Mouse (Mus musculus): ENCODE data around the gene Shank3. TPM values are rescaled to one million over a fixed set of nuclear protein-coding genes. Genes with fewer than 3 reads are reported as not detected.

The Shank3 gene
- polyA plus RNA-seq, 1 experiment from 2014 or later: not detected

- Histone ChIP-seq H3K27ac (no peak overlapping the region), H3K4me3 (ENCODE audit: inconsistent target) (no peak overlapping the region), H3K79me2 (ENCODE audit: inconsistent target) (no peaks in the 10 kb centered on the region), H3K36me3 (ENCODE audit: inconsistent target) (no peaks in the 10 kb centered on the region)
- WGBS (ENCODE audit: missing documents): 94% methylated on average over 32 of the region's 58 CpGs
Observed at GRCm38 (mm10) chr15:89547824-89548601, 48.6 kb downstream of the Shank3 start.

- no peaks in the 10 kb centered on the region for H3K36me3 ChIP-seq (ENCODE audit: inconsistent target)
- no peak overlapping the region for H3K27ac ChIP-seq
- H3K79me2 ChIP-seq (ENCODE audit: inconsistent target): no peaks in the 10 kb centered on the region
- H3K4me3 ChIP-seq (ENCODE audit: inconsistent target): no peak overlapping the region
- WGBS (ENCODE audit: missing documents): 91% methylated on average over 11 of the region's 11 CpGs
Observed at GRCm38 (mm10) chr15:89548837-89549236, 49.4 kb downstream of the Shank3 start.

DNA sequence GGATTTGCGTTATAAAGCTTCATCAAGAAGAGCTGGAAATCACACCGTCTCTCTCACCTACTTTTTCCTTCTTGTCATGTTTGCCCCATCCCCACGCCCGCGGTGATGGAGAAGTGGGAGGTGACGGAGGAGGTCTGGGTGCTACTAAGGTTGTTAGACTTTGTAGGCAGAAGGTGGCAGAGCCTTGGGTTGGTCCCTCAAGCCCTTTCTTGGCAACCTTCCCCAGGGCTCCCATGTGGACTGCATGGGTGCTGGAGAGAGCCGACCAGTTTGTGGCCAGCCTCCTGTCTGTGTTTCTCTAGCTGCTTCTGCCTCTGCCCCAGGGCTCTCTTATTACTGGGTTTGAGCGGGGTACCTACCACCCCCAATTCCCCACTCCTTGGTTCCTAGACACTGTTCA is 51.1 kb downstream of the Shank3 start:
- Histone ChIP-seq H3K36me3 (ENCODE audit: inconsistent target) (no peaks in the 10 kb centered on the region), H3K27ac (no peak overlapping the region), H3K4me3 (ENCODE audit: inconsistent target) (no peak overlapping the region), H3K79me2 (ENCODE audit: inconsistent target) (no peaks in the 10 kb centered on the region)
- WGBS (ENCODE audit: missing documents): 96% methylated on average over 8 of the region's 8 CpGs

DNA sequence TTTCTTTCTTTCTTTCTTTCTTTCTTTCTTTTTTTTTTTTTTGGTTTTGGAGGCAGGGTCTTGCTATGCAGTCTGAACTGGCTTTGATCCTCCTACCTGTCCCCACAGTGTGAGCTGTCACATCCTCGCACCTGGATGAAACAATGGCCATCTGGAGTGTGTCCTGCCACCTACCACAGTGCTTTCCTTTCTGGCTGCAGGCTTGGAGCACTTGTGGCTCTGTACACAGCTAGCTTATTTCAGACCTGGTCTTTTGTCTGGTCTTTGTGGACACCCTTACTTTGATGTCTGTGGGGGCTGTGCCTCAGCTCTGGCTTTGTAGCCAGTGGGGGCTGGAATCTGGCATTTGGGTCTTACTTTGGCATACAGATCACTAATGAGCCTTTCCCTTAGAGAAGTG is 52.3 kb downstream of the Shank3 start:
- no peaks in the 10 kb centered on the region for H3K36me3 ChIP-seq (ENCODE audit: inconsistent target)
- H3K27ac ChIP-seq: no peak overlapping the region
- no peak overlapping the region for H3K4me3 ChIP-seq (ENCODE audit: inconsistent target)
- no peaks in the 10 kb centered on the region for H3K79me2 ChIP-seq (ENCODE audit: inconsistent target)
- 85% methylated on average over 1 of the region's 1 CpGs for WGBS (ENCODE audit: missing documents)

GRCm38 (mm10) chr15:89555591-89555990 is 56.2 kb downstream of the Shank3 start:
- WGBS (ENCODE audit: missing documents): 55% methylated on average over 6 of the region's 6 CpGs
- no peak overlapping the region for H3K4me3 ChIP-seq (ENCODE audit: inconsistent target)
- no peak overlapping the region for H3K27ac ChIP-seq
- no peaks in the 10 kb centered on the region for H3K36me3 ChIP-seq (ENCODE audit: inconsistent target)
- no peaks in the 10 kb centered on the region for H3K79me2 ChIP-seq (ENCODE audit: inconsistent target)

GRCm38 (mm10) chr15:89556401-89557178 is 57.2 kb downstream of the Shank3 start:
- H3K79me2 ChIP-seq (ENCODE audit: inconsistent target): no peaks in the 10 kb centered on the region
- H3K36me3 ChIP-seq (ENCODE audit: inconsistent target): no peaks in the 10 kb centered on the region
- H3K4me3 ChIP-seq (ENCODE audit: inconsistent target): no peak overlapping the region
- 93% methylated on average over 22 of the region's 23 CpGs for WGBS (ENCODE audit: missing documents)
- no peak overlapping the region for H3K27ac ChIP-seq

DNA sequence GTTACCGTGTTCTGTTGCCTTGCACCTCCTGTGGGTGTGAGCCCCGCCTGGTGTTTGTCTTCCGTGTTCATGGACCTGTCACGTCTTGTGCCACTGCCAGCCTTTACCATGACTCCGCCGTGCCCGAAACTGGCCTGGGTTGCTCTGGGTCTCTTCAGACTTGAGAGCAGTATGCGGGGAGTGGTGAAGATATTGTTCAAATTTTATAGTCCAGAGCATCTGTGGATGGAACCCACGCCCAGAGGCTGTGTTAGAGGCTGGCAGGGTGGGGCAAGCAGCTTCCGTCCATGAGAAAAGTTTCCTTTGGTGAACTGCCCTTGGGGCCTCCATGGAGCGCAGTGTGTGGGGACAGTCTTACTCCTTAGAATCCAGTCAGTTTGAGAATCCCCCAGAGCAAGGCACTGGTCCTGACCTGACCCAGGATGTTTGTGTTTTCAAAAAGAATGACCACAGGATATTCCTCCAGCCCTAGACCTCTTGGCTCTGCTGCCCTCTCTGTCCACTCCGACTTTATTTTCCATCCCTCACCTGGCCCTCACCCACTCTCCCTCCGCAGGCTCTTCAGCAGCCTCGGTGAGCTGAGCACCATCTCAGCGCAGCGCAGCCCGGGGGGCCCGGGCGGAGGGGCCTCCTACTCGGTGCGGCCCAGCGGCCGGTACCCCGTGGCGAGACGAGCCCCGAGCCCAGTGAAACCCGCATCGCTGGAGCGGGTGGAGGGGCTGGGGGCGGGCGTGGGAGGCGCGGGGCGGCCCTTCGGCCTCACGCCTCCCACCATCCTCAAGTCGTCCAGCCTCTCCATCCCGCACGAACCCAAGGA is 58.0 kb downstream of the Shank3 start:
- H3K27ac ChIP-seq: no peak overlapping the region
- WGBS (ENCODE audit: missing documents): 91% methylated on average over 24 of the region's 40 CpGs
- H3K4me3 ChIP-seq (ENCODE audit: inconsistent target): no peak overlapping the region
- H3K36me3 ChIP-seq (ENCODE audit: inconsistent target): no peaks in the 10 kb centered on the region
- H3K79me2 ChIP-seq (ENCODE audit: inconsistent target): no peaks in the 10 kb centered on the region

GRCm38 (mm10) chr15:89557996-89558390 is 58.6 kb downstream of the Shank3 start:
- no peak overlapping the region for H3K4me3 ChIP-seq (ENCODE audit: inconsistent target)
- H3K36me3 ChIP-seq (ENCODE audit: inconsistent target): no peaks in the 10 kb centered on the region
- no peak overlapping the region for H3K27ac ChIP-seq
- no peaks in the 10 kb centered on the region for H3K79me2 ChIP-seq (ENCODE audit: inconsistent target)
- 91% methylated on average over 34 of the region's 34 CpGs for WGBS (ENCODE audit: missing documents)

GRCm38 (mm10) chr15:89559202-89559731 is 59.8 kb downstream of the Shank3 start:
- H3K4me3 ChIP-seq (ENCODE audit: inconsistent target): no peak overlapping the region
- H3K36me3 ChIP-seq (ENCODE audit: inconsistent target): no peaks in the 10 kb centered on the region
- WGBS (ENCODE audit: missing documents): 91% methylated on average over 10 of the region's 10 CpGs
- H3K79me2 ChIP-seq (ENCODE audit: inconsistent target): no peaks in the 10 kb centered on the region
- no peak overlapping the region for H3K27ac ChIP-seq

- Histone ChIP-seq H3K27ac (no peak within 1 kb of the TSS), H3K79me2 (ENCODE audit: inconsistent target) (no peaks in the 10 kb centered on the region), H3K4me3 (ENCODE audit: inconsistent target) (no peak within 1 kb of the TSS), H3K36me3 (ENCODE audit: inconsistent target) (no peaks in the 10 kb centered on the region)
- WGBS (ENCODE audit: missing documents): 91% methylated on average over 6 of the region's 6 CpGs
Observed at GRCm38 (mm10) chr15:89568114-89568513, 68.7 kb downstream of the Shank3 start, which contains the start of gene Acr. Gene Acr (plus strand): TSS chr15:89568326.

GRCm38 (mm10) chr15:89572147-89572546 is 72.7 kb downstream of the Shank3 start:
- 10% methylated on average over 8 of the region's 8 CpGs for WGBS (ENCODE audit: missing documents)
- no peak overlapping the region for H3K27ac ChIP-seq
- no peaks in the 10 kb centered on the region for H3K36me3 ChIP-seq (ENCODE audit: inconsistent target)
- H3K79me2 ChIP-seq (ENCODE audit: inconsistent target): no peaks in the 10 kb centered on the region
- H3K4me3 ChIP-seq (ENCODE audit: inconsistent target): no peak overlapping the region

GRCm38 (mm10) chr15:89582494-89582893 is 83.1 kb downstream of the Shank3 start:
- 94% methylated on average over 7 of the region's 7 CpGs for WGBS (ENCODE audit: missing documents)
- no peaks in the 10 kb centered on the region for H3K79me2 ChIP-seq (ENCODE audit: inconsistent target)
- no peak overlapping the region for H3K27ac ChIP-seq
- no peak overlapping the region for H3K4me3 ChIP-seq (ENCODE audit: inconsistent target)
- no peaks in the 10 kb centered on the region for H3K36me3 ChIP-seq (ENCODE audit: inconsistent target)

DNA sequence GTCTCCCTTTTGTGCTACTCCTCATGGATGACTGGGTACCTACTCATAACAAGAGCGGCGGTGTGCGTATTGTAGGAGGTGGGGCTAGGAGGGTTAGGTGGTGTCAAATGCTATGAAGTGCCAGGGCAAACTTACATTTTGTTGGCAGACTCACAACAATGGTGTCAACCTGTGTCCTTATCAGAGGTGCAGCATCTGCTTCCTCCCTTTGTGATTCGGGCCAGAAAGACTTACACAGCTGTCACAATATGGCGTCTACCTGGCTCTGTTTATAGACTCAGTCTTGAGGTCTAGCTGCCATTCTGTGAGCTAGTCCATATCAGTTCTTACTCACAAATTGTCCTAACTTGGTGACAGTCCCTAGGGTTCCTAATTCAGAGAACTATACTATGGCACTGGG is 85.7 kb downstream of the Shank3 start:
- H3K79me2 ChIP-seq (ENCODE audit: inconsistent target): no peaks in the 10 kb centered on the region
- no peaks in the 10 kb centered on the region for H3K36me3 ChIP-seq (ENCODE audit: inconsistent target)
- no peak overlapping the region for H3K27ac ChIP-seq
- H3K4me3 ChIP-seq (ENCODE audit: inconsistent target): no peak overlapping the region
- 83% methylated on average over 5 of the region's 5 CpGs for WGBS (ENCODE audit: missing documents)

DNA sequence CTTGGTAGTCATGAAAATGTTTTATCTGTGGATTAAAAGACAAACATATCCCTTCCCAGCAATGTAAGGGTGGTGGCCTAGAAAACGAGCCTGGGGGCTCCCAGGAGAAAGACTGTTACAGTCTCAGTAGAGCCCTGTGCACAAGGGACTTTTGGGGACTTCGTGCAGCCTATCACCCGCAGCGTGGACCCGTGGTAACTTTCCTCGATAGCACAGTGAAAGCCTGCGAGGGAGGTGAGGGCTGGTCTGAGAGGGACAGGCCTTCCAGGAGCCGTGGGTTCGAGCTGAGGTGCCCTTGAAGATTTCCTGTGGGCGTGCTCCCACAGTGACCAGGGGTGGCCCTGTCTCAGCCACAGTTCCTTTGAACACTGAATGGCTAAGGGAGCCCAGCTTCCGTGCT is 86.2 kb downstream of the Shank3 start:
- Histone ChIP-seq H3K79me2 (ENCODE audit: inconsistent target) (no peaks in the 10 kb centered on the region), H3K27ac (no peak overlapping the region), H3K4me3 (ENCODE audit: inconsistent target) (no peak overlapping the region), H3K36me3 (ENCODE audit: inconsistent target) (no peaks in the 10 kb centered on the region)
- WGBS (ENCODE audit: missing documents): 95% methylated on average over 11 of the region's 11 CpGs
